Mouse (Mus musculus): ENCODE data around the gene Tprn. TPM values are rescaled to one million over a fixed set of nuclear protein-coding genes. Genes with fewer than 3 reads are reported as not detected.

Gene Tprn
- polyA plus RNA-seq (2017; shearing (Covaris generic)): 5.5 TPM

GRCm38 (mm10) chr2:25262291-25262767 is at the start of gene Tprn:
TSS of gene Tprn (plus strand) at chr2:25262618.

DNA sequence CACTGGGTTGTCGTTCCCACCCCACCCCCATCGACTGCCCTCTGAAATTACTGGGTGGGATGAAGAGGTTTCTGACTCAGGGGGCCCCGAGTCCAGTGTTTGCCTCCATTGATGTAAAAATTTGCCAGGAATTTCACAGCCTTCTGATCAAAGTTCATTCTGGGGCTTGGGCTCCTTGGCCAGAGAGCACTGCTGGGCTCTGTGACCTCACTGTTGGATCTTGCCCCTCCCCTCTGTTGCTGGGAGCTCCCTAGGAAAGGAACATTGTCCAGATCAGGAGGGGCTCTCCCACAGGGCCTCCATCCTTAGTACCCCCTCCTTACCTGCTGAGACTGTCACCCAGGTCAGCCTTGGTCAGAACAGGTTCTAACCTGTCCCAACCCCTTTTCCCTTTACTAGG is 48.0 kb upstream of the Tprn start, which contains the start of gene Stpg3:
Stpg3 (minus strand) TSS at position 194 of the 400 bp plus-strand sequence.

GRCm38 (mm10) chr2:25218445-25218844 is 44.0 kb upstream of the Tprn start, which contains the start of gene Fam166a:
TSS of gene Fam166a (plus strand) at chr2:25218745.

DNA sequence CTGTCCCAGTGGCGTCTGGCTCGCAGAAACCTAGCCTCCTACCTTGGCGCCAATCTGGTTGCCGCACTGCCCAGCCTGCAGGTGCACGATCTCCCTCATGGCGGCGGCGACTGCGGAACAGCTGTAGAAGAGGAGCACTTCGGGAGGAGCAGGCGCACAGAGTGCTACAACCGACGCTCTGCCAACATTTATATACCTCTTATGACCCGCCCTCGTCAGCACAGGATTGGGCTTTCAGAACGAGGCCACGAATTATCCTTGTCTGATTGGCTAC is 38.0 kb upstream of the Tprn start, which contains the start of gene Tubb4b:
Tubb4b (minus strand) TSS at position 211 of the 274 bp plus-strand sequence.

DNA sequence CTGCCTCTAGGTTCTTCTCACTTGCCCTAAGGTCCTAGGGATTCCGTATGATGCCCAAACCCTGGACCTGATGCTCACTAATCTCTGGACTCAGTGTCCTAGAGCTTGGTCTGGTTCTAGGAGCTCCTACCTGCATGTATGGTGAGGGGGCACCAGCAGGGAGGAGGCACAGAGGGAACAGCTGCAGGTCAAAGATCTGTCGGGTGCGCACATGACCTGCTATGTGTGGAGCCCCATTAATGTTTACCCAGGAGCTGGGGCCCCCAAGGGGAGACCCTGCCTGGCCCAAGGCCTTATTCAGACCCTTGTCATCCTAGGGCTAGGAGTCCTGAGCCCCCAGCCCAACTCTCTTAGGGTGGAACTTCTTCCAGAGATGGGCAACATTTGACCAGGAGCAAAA is 28.4 kb upstream of the Tprn start, which contains the start of gene Slc34a3:
Slc34a3 (minus strand) TSS at position 315 of the 400 bp plus-strand sequence.

GRCm38 (mm10) chr2:25236614-25237013 is 25.8 kb upstream of the Tprn start, which contains the start of gene Rnf224:
TSS of gene Rnf224 (minus strand) at chr2:25236787.

GRCm38 (mm10) chr2:25242101-25242506 is 20.3 kb upstream of the Tprn start, which contains the start of the genes Rnf208 and Cysrt1:
TSS of gene Rnf208 (plus strand) at chr2:25242255.
TSS of gene Cysrt1 (minus strand) at chr2:25242452.

DNA sequence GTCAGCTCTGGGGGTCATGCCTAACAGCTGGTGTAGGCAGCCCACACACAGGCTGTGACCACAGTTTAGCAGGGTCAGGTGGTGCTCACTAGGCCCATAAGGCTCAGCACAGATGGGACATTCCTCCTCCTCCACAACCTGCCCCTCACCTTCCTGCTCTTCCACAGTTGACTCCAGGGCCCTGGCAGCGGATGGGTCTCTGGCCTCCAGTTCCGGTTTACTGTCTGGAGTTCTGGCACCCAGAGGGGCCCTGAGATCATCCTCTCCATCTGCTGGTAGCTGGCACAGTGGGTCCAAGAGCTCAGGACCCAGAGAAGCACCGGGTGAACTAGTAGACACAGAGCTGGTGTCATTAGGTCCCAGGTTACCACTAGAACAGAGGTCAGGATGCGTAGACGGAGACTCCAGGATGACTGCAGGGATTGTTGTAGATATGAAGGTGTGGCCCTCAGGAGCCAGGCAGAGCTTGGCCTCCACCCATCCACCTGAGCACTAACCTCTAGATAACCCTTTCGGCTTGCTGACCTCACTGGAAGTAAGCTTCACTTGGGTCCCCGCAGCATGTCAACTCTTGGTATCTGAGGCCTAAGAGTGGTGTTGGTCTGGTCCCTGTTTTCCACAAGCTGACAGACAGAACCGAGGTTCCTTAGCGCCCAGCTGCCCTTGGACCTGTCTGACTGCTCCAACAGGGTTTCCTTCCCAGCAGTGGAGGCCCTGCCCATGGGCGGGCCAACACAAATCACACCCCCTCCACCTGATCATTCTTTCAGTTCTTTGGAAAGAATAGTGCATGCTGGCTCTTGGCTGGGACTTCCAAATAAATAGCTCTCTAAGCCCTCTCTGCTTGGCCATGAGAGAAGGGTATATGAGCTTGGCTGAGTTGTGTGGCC is 16.0 kb upstream of the Tprn start, which contains the start of gene AL732309.1:
AL732309.1 (minus strand) TSS at position 681 of the 890 bp plus-strand sequence.

DNA sequence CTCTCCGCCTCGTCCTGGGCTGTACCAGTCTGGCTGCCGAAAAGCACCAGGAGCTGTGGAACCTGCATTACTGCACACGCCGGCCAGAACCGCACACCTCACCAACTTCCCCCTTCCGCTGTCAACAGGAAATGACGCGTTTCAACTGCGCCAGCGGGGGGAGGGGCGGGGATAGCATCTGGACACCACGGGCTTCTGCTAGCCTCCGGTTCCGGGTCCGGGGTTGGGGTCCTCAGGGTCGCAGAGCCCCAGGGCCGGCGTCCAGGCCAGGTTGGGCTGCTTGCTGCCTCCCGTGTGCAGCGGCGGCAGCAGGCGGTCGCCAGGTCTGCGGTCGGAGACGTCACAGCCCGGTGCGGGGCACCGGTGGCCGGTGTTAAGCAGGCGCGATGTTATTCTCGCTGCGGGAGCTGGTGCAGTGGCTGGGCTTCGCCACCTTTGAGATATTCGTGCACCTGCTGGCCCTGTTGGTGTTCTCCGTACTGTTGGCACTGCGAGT is 7.1 kb upstream of the Tprn start, which contains the start of gene Tmem203:
Tmem203 (plus strand) TSS at position 156 of the 496 bp plus-strand sequence.

DNA sequence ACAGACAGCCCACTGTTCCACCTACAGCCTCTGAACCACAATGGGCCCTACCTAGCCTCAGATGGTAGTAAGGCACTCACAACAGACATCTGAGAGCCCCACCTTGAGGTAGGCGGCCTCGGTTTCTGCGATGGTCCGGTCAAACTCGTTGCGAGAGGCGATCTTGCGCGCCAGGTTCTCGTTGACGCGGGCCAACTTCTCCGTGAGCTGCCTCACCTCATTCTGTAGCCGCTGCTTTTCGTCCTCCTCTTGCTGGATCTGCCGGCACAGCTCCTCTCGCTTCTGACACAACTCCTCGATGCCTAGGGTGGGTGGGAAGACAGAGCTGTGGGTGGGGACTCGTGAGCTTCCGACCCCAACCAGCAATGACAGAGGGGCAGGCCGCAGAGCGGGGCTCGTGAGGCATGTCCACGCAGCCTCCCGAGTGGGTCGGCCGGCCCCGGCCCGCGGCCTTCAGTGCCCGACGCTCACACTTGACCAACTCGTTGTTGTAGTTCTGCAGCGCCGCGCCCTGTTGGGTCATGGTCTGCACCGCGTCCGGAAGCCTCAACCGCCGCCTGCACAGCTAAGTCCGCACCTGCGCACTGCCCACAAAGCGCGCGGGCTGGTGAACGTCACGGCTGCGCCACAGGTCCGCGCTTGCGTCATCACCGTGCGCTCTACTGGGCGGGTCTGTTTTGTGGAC is 9.6 kb downstream of the Tprn start, which contains the start of the genes Ssna1 and Anapc2:
Ssna1 (minus strand) TSS at position 612 of the 685 bp plus-strand sequence.
Anapc2 (plus strand) TSS at position 652 of the 685 bp plus-strand sequence.

GRCm38 (mm10) chr2:25287927-25288649 is 25.7 kb downstream of the Tprn start, which contains the start of gene Tmem210:
TSS of gene Tmem210 (plus strand) at chr2:25288145.

GRCm38 (mm10) chr2:25289651-25290050 is 27.2 kb downstream of the Tprn start, which contains the start of gene Lrrc26:
TSS of gene Lrrc26 (plus strand) at chr2:25289915.

DNA sequence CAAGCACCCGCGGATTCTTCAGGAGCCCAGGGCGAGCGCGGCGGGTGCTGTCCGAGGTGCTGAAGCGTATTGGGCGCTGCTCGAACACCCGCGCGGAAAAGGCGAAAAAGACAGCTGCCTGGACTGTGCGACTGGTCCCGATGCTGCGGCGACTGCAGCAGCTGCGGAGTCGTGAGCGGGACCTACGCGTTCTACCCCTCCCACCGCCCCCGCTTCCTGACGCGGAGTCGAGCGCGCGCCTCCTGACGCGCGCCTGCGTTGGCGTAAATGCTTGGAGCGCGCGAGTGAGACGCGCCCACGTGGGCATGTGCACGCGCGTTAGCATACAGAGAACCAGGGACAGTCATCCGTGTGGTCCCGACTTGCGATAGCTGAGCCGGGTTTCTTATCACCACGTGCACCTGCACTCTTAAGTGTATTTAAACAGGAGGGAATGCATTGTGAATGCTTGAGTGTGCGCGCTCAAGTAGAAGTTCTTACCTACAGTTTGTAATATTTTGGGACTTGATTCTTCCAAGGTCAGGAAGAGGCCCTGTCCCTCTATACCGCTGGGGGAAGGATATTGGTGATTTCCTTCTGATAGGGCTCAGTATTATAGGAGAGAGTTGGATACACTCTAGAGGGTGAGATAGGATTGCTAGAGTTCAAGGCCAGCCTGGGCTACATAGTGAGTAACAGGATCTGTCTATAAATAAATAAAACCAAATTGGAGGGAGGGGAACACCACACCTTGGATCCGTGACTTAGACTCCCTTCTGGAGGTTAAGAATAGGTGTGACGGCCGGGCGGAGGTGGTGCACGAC is 56.8 kb downstream of the Tprn start, which contains the start of gene Grin1:
Grin1 (minus strand) TSS at position 217 of the 803 bp plus-strand sequence.

Other genes starting within 250 kb of the Tprn start
- 45.0 TPM for gene Nsmf, start 208.3 kb upstream of the Tprn start, polyA plus RNA-seq (2017; shearing (Covaris generic))
- 0.73 TPM for gene Entpd8, start 182.3 kb upstream of the Tprn start, polyA plus RNA-seq (2017; shearing (Covaris generic))
- 18.1 TPM for gene Noxa1, start 167.5 kb upstream of the Tprn start, polyA plus RNA-seq (2017; shearing (Covaris generic))
- 0.72 TPM for gene Nrarp, start 81.9 kb upstream of the Tprn start, polyA plus RNA-seq (2017; shearing (Covaris generic))
- 176 TPM for gene Tor4a, start 65.7 kb upstream of the Tprn start, polyA plus RNA-seq (2017; shearing (Covaris generic))
- gene Nelfb, start 51.1 kb upstream of the Tprn start, polyA plus RNA-seq (2017; shearing (Covaris generic)): 202 TPM
- not detected for gene Stpg3, start 48.0 kb upstream of the Tprn start, polyA plus RNA-seq (2017; shearing (Covaris generic))
- gene Fam166a, start 43.9 kb upstream of the Tprn start, polyA plus RNA-seq (2017; shearing (Covaris generic)): 1.7 TPM
- 214 TPM for gene Tubb4b, start 37.9 kb upstream of the Tprn start, polyA plus RNA-seq (2017; shearing (Covaris generic))
- gene Slc34a3, start 28.3 kb upstream of the Tprn start, polyA plus RNA-seq (2017; shearing (Covaris generic)): not detected
- gene Rnf224, start 25.8 kb upstream of the Tprn start, polyA plus RNA-seq (2017; shearing (Covaris generic)): not detected
- gene Rnf208, start 20.4 kb upstream of the Tprn start, polyA plus RNA-seq (2017; shearing (Covaris generic)): not detected
- not detected for gene Cysrt1, start 20.2 kb upstream of the Tprn start, polyA plus RNA-seq (2017; shearing (Covaris generic))
- 8.7 TPM for gene AL732309.1, start 15.8 kb upstream of the Tprn start, polyA plus RNA-seq (2017; shearing (Covaris generic))
- 17.5 TPM for gene Tmem203, start 7.2 kb upstream of the Tprn start, polyA plus RNA-seq (2017; shearing (Covaris generic))
- 131 TPM for gene Ssna1, start 9.8 kb downstream of the Tprn start, polyA plus RNA-seq (2017; shearing (Covaris generic))
- gene Anapc2, start 9.9 kb downstream of the Tprn start, polyA plus RNA-seq (2017; shearing (Covaris generic)): 120 TPM
- gene Tmem210, start 25.5 kb downstream of the Tprn start, polyA plus RNA-seq (2017; shearing (Covaris generic)): not detected
- gene Lrrc26, start 27.3 kb downstream of the Tprn start, polyA plus RNA-seq (2017; shearing (Covaris generic)): not detected
- 0.10 TPM for gene Grin1, start 56.6 kb downstream of the Tprn start, polyA plus RNA-seq (2017; shearing (Covaris generic))
- gene Man1b1, start 69.7 kb downstream of the Tprn start, polyA plus RNA-seq (2017; shearing (Covaris generic)): 23.8 TPM
- 28.5 TPM for gene Dpp7, start 93.7 kb downstream of the Tprn start, polyA plus RNA-seq (2017; shearing (Covaris generic))
- gene Uap1l1, start 103.1 kb downstream of the Tprn start, polyA plus RNA-seq (2017; shearing (Covaris generic)): 18.3 TPM
- gene Sapcd2, start 109.7 kb downstream of the Tprn start, polyA plus RNA-seq (2017; shearing (Covaris generic)): 1.2 TPM
- gene Entpd2, start 133.3 kb downstream of the Tprn start, polyA plus RNA-seq (2017; shearing (Covaris generic)): not detected
- gene Npdc1, start 136.7 kb downstream of the Tprn start, polyA plus RNA-seq (2017; shearing (Covaris generic)): 3.4 TPM
- 10.9 TPM for gene Fut7, start 160.6 kb downstream of the Tprn start, polyA plus RNA-seq (2017; shearing (Covaris generic))
- 30.7 TPM for gene Abca2, start 166.1 kb downstream of the Tprn start, polyA plus RNA-seq (2017; shearing (Covaris generic))
- gene Clic3, start 194.2 kb downstream of the Tprn start, polyA plus RNA-seq (2017; shearing (Covaris generic)): 3.9 TPM
- gene Paxx, start 198.5 kb downstream of the Tprn start, polyA plus RNA-seq (2017; shearing (Covaris generic)): 100 TPM
- not detected for gene Ptgds, start 207.4 kb downstream of the Tprn start, polyA plus RNA-seq (2017; shearing (Covaris generic))
- gene Lcn12, start 231.3 kb downstream of the Tprn start, polyA plus RNA-seq (2017; shearing (Covaris generic)): not detected
- 130 TPM for gene Fbxw5, start 238.1 kb downstream of the Tprn start, polyA plus RNA-seq (2017; shearing (Covaris generic))
- gene C8g, start 239.1 kb downstream of the Tprn start, polyA plus RNA-seq (2017; shearing (Covaris generic)): 10.9 TPM

All from inflammation-experienced regulatory T-cells, adult 16 weeks (primary cell).